Mouse (Mus musculus): ENCODE measurements around the gene Ranbp17. TPM values are rescaled to one million over a fixed set of nuclear protein-coding genes. Genes with fewer than 3 reads are reported as not detected.

The Ranbp17 gene
- polyA plus RNA-seq, 1 experiment from 2014 or later = 9.0 TPM

DNA sequence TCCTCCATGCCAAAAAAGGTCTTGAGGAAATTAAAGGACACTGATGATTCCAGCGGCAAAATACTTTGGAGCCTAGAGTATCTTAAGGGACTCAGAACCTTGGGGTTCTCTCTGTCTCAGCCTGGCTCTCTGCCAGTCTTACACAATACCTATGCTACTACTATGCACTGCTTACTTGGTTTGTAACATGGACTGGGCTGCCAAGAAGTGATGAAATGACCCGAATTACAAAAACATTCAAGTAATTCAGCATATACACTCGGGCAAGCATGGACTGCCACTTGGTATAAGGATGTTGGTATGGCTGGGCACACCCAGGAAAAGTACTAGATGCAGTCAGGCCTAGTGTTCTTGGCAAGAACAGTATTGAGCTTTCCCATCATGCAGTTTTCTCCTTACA lies 114.8 kb downstream of the Ranbp17 start:
- Histone ChIP-seq H3K27me3 (no peaks in the 10 kb centered on the region), H3K9ac (replicated peaks) (no peak overlapping the region), H3K4me2 (replicated peaks) (no peak overlapping the region), H3K9me3 (no peaks in the 10 kb centered on the region), H3K4me1 (replicated peaks) (no peaks in the 10 kb centered on the region), H3K4me3 (replicated peaks) (no peak overlapping the region), H3K36me3 (no peaks in the 10 kb centered on the region), H3K27ac (no peak overlapping the region)
- no peak for ATAC-seq
- WGBS = 87% methylated on average over 3 of the region's 3 CpGs

DNA sequence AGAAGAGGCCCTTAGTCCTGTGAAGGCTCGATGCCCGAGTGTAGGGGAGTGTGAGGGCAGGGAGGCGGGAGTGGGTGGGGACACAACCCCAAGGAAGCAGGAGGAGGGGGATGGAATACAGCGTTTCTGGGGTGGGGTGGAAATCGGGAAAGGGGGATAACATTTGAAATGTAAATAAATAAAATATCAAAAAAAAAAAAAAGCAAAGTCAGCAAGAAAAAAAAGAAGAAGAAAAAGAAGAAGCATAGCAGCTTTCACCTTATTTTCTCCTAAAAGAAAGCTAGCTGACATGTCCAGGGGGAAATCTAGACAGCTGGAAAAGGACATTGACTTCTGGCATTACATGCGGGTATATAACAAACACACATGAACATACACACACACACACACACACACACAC lies 117.3 kb downstream of the Ranbp17 start:
- ATAC-seq = no peak
- no peak overlapping the region for H3K4me3 ChIP-seq (replicated peaks)
- H3K4me2 ChIP-seq (replicated peaks) = no peak overlapping the region
- H3K27me3 ChIP-seq = no peaks in the 10 kb centered on the region
- H3K27ac ChIP-seq = no peak overlapping the region
- no peaks in the 10 kb centered on the region for H3K36me3 ChIP-seq
- H3K4me1 ChIP-seq (replicated peaks) = no peaks in the 10 kb centered on the region
- no peak overlapping the region for H3K9ac ChIP-seq (replicated peaks)
- whole genome bisulfite sequencing = 91% methylated on average over 6 of the region's 6 CpGs
- no peaks in the 10 kb centered on the region for H3K9me3 ChIP-seq

DNA sequence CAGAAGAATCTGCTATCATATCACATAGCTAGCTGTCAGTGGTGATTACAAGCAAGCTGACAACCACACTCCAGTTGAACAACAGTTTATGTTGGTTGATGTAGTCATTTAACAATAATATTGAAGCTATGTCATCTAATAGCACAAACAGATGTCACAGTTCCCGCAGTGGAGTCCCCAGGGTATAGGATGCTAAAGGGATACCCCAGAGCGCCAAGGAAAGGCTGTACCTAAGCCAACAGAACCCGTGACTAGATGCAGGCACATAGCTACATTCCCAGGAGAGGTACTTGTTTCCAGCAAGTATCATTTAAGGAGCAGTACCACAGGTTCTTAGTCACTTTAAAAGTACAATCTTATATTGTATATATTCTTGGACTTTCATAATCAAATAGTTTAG lies 119.5 kb downstream of the Ranbp17 start:
- WGBS = 77% methylated on average over 3 of the region's 3 CpGs
- H3K4me1 ChIP-seq (replicated peaks) = no peaks in the 10 kb centered on the region
- no peak for ATAC-seq
- no peaks in the 10 kb centered on the region for H3K36me3 ChIP-seq
- H3K9ac ChIP-seq (replicated peaks) = no peak overlapping the region
- no peak overlapping the region for H3K4me2 ChIP-seq (replicated peaks)
- no peak overlapping the region for H3K4me3 ChIP-seq (replicated peaks)
- H3K9me3 ChIP-seq = no peaks in the 10 kb centered on the region
- H3K27ac ChIP-seq = no peak overlapping the region
- no peaks in the 10 kb centered on the region for H3K27me3 ChIP-seq

DNA sequence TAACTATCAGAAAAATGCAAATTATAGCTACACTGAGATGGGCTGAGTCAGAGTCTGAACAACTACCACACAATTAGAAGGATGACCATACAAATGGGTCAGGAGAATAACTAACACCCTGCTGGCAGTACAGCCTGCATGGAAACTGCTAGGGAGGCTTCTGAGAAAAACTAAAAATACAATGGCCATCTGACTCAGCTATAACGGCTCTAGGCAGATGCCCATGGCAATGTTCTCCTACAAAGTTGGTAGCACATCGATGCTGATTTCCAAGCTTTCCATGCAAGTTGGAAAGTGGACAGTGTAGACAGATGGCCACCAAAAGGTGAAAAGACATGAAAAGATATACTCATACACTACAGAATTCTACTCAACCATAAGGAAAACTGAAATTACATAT lies 124.9 kb downstream of the Ranbp17 start:
- Histone ChIP-seq H3K27ac (no peak overlapping the region), H3K36me3 (no peaks in the 10 kb centered on the region), H3K9ac (replicated peaks) (no peak overlapping the region), H3K4me3 (replicated peaks) (no peak overlapping the region), H3K4me2 (replicated peaks) (no peak overlapping the region), H3K4me1 (replicated peaks) (no peaks in the 10 kb centered on the region), H3K27me3 (no peaks in the 10 kb centered on the region), H3K9me3 (no peaks in the 10 kb centered on the region)
- no peak for ATAC-seq
- WGBS = 94% methylated on average over 2 of the region's 2 CpGs

DNA sequence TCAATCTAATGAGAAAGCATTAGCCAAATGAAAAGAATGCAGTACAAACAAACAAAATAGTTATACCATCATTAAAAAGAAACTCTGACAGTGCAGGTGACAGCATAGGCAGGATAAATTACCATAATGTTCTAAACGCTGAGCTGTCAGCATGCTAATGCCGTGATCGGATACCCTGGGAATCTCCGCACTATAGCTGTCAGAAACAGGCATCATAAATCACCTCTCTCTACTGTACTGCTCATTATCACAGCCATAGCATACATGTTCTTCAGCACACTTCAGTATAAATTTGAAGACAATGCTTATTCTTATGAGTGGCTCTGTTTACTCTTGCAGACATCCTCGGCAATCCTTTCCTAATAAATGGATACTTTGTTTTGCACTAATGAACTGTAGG lies 151.7 kb downstream of the Ranbp17 start:
- Histone ChIP-seq H3K27me3 (no peaks in the 10 kb centered on the region), H3K4me1 (replicated peaks) (no peaks in the 10 kb centered on the region), H3K4me3 (replicated peaks) (no peak overlapping the region), H3K9me3 (no peaks in the 10 kb centered on the region), H3K36me3 (no peaks in the 10 kb centered on the region), H3K4me2 (replicated peaks) (no peak overlapping the region), H3K9ac (replicated peaks) (no peak overlapping the region), H3K27ac (no peak overlapping the region)
- peak; percentile 73 for ATAC-seq
- 50% methylated on average over 5 of the region's 5 CpGs for WGBS

DNA sequence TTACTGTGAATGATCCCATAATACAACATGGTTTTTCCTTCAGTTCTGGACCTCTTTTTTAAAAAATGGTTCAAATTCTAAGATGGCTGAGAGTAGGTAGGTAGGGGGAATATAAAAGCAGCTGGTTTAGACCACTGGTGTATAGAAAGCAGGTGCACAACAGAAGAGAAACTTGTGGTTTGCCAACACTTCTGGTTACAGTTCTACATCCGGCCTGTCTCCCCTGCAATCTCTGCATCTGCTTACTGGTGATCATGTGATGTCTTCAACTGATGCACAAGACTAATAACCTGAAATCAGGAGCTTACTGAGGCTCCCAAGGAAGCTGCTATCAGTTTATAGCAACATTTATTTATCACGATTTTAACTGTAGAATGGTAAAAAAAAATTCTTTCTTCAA lies 164.3 kb downstream of the Ranbp17 start:
- Histone ChIP-seq H3K36me3 (no peaks in the 10 kb centered on the region), H3K4me2 (replicated peaks) (no peak overlapping the region), H3K9me3 (no peaks in the 10 kb centered on the region), H3K9ac (replicated peaks) (no peak overlapping the region), H3K27ac (no peak overlapping the region), H3K4me1 (replicated peaks) (no peaks in the 10 kb centered on the region), H3K27me3 (no peaks in the 10 kb centered on the region), H3K4me3 (replicated peaks) (no peak overlapping the region)
- 91% methylated on average over 2 of the region's 2 CpGs for WGBS
- no peak for ATAC-seq

DNA sequence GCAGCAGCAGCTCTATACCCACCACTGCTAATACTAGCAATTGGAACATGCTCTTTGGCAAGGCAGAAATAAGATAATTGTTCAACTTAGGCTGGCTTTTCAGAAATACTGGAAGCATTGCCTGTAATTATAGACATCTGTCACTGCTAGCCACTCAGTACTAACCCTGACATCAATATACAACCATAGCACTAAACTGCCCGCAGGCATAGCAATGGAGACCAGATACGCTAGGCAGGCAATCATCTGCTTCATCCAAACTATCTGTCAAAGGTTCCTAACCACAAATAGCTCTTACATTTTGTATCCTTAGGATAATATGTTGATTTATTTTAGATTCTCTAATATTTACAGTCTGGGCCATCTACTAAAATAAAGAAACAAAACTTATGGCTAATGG lies 171.5 kb downstream of the Ranbp17 start:
- H3K4me1 ChIP-seq (replicated peaks) = no peaks in the 10 kb centered on the region
- H3K9ac ChIP-seq (replicated peaks) = no peak overlapping the region
- H3K27ac ChIP-seq = no peak overlapping the region
- no peak overlapping the region for H3K4me2 ChIP-seq (replicated peaks)
- no peaks in the 10 kb centered on the region for H3K27me3 ChIP-seq
- no peak overlapping the region for H3K4me3 ChIP-seq (replicated peaks)
- ATAC-seq = no peak
- H3K36me3 ChIP-seq = no peaks in the 10 kb centered on the region
- H3K9me3 ChIP-seq = no peaks in the 10 kb centered on the region
- 90% methylated on average over 2 of the region's 2 CpGs for WGBS

DNA sequence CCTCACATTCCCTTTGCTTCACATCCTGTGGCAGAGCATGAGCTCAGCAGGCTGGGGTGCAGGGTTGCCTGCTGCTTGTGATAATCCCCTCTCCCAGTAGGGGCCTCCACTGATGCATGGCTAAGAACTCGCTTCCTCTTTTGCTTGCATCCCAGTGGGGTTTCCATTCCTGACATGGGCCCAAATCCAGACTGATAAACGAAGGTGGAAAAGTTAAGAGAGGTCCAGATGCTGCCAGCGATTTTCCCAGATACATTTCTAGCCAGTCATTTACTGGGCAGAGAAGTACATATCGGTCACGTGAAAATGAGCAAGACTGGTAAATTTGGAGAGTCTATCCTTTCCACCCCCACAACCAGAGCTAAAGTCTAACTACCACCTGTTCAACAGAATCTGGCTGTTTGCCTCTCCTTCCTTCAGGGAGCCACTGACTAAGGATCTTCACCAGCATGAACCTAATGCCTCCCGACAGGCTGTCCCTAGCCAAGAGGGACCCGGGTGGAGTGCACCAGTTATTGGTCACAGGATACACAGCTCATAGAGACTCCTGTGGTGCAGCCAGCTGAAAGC lies 176.9 kb downstream of the Ranbp17 start:
- 18% methylated on average over 7 of the region's 7 CpGs for WGBS
- Histone ChIP-seq H3K36me3 (no peaks in the 10 kb centered on the region), H3K4me2 (replicated peaks) (no peak overlapping the region), H3K4me3 (replicated peaks) (no peak overlapping the region), H3K27ac (no peak overlapping the region), H3K9ac (replicated peaks) (no peak overlapping the region), H3K4me1 (replicated peaks) (peaks cover 12% of the 10 kb centered on the region; the same call in 1 of the 2 replicates), H3K27me3 (0 out of 2 replicates have a peak, but pooled peaks cover 2% of the 10 kb centered on the region), H3K9me3 (no peaks in the 10 kb centered on the region)
- ATAC-seq = peak; percentile 80

DNA sequence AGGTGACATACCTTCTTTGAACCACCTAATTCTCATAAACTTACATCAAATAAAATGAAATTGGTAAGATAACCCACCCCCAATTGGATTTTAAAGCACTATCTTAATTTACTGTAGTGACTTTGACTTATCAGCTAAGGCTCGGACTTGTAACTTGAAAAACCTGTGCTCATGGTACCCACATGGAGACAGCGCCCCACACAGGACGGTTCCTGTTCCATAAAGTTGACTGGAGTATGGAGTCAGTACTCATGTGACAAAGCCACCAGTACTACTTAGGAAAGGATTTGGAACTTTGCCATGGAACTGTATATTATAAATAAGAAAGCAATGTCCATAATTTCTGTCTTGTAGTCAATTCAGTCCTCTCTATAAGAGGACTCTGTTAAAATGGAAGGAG lies 177.9 kb downstream of the Ranbp17 start:
- Histone ChIP-seq H3K27me3 (0 out of 2 replicates have a peak, but pooled peaks cover 2% of the 10 kb centered on the region), H3K36me3 (no peaks in the 10 kb centered on the region), H3K4me2 (replicated peaks) (no peak overlapping the region), H3K27ac (no peak overlapping the region), H3K4me1 (replicated peaks) (peaks cover 12% of the 10 kb centered on the region; the same call in 1 of the 2 replicates), H3K9me3 (no peaks in the 10 kb centered on the region), H3K9ac (replicated peaks) (no peak overlapping the region), H3K4me3 (replicated peaks) (no peak overlapping the region)
- 87% methylated on average over 3 of the region's 3 CpGs for WGBS
- no peak for ATAC-seq

DNA sequence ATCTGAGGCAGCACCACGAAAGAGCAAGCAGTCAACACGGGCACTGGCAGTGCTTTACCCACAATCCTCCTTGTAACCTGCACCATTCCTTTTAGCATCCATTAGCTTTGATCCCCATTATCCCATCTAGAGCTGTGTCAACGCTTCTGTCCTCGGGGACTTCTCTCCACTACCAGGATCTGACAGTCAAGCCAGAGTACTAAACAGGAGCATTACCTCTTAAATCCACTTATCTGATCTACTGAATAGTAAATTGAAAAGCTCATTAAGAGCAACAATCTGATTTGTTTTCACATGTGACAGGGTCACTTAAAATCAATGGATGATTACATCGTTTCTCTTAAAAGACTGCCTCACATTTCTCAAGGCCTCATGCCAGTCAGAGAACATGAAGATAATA lies 181.4 kb downstream of the Ranbp17 start:
- no peak overlapping the region for H3K4me2 ChIP-seq (replicated peaks)
- H3K27me3 ChIP-seq = 0 out of 2 replicates have a peak, but pooled peaks cover 2% of the 10 kb centered on the region
- 16% methylated on average over 5 of the region's 5 CpGs for WGBS
- H3K4me1 ChIP-seq (replicated peaks) = peaks cover 12% of the 10 kb centered on the region; the same call in 1 of the 2 replicates
- no peak overlapping the region for H3K4me3 ChIP-seq (replicated peaks)
- H3K9me3 ChIP-seq = no peaks in the 10 kb centered on the region
- no peak overlapping the region for H3K9ac ChIP-seq (replicated peaks)
- no peaks in the 10 kb centered on the region for H3K36me3 ChIP-seq
- ATAC-seq = peak; percentile 67; the same call in 1 of the 2 replicates
- H3K27ac ChIP-seq = no peak overlapping the region

DNA sequence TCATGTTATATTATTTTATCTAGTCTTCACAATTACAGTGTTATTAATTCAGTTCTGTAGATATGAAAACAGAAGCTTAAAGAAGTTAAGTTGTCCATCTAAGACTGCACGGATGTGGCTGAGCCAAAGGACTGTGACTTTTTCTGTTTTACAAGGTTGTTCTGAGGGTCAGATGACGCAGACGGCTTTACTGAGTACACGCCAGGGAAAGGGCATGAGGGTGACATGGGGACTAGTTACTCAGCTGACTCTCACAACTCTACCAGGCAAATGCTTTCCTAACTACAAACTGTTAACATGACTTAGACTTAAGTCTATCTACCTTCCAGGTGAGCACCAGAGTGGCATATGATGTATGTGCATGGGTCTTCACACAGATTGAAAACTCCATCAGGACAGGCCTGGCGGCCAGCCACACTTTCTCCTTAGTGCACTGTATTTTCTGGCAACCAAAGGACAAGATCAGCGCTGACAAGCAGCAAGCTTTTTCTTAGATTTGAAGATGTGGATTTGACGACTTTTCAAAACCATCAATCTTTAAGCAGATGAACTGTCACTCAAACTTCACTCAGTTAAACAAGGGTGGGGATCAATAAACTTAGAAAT lies 194.4 kb downstream of the Ranbp17 start:
- Histone ChIP-seq H3K4me2 (replicated peaks) (no peak overlapping the region), H3K27ac (no peak overlapping the region), H3K9me3 (no peaks in the 10 kb centered on the region), H3K9ac (replicated peaks) (no peak overlapping the region), H3K36me3 (no peaks in the 10 kb centered on the region), H3K27me3 (no peaks in the 10 kb centered on the region), H3K4me1 (replicated peaks) (no peaks in the 10 kb centered on the region), H3K4me3 (replicated peaks) (no peak overlapping the region)
- 91% methylated on average over 7 of the region's 7 CpGs for WGBS
- ATAC-seq = no peak

DNA sequence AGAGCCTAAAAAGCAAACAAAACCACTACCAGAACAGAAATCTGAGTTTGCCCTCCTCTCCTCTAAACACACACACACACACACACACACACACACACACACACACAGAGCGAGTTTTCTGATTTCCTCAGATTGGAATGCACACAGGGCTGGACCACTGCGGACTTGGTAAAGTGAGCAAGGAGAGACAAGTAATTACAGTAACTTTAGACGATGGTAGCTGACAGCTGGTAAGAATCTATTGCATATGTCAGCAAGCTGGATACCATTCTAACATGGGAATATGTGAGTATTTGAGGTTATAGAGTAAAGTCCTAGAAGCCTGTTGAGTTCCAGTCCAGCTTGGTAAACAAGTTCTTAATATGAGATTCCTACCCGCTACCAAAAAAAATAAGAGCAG lies 204.0 kb downstream of the Ranbp17 start:
- no peak overlapping the region for H3K4me2 ChIP-seq (replicated peaks)
- no peaks in the 10 kb centered on the region for H3K9me3 ChIP-seq
- 82% methylated on average over 4 of the region's 4 CpGs for WGBS
- no peak overlapping the region for H3K27ac ChIP-seq
- no peak for ATAC-seq
- no peak overlapping the region for H3K9ac ChIP-seq (replicated peaks)
- no peaks in the 10 kb centered on the region for H3K4me1 ChIP-seq (replicated peaks)
- no peaks in the 10 kb centered on the region for H3K27me3 ChIP-seq
- no peak overlapping the region for H3K4me3 ChIP-seq (replicated peaks)
- H3K36me3 ChIP-seq = no peaks in the 10 kb centered on the region

DNA sequence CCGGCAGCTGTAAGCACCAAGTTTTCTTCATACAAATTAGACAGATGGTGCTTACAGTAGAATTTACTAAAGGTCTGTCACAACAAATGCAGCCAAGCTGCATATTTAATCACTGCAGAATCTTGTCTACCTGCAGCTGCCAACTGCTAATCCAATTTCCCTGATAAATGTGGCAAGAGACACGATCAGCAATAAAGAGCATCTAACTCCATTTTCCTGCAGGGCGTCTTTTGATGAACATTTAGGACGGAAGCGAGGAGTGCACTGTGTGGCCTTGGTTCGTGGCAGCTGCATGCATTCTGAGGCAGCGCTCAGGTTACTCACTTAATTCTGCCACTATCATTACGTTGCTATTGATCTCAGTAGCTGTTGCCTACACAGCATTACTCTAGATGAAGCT lies 212.7 kb downstream of the Ranbp17 start:
- peaks cover 15% of the 10 kb centered on the region for H3K4me1 ChIP-seq (replicated peaks)
- H3K36me3 ChIP-seq = no peaks in the 10 kb centered on the region
- no peaks in the 10 kb centered on the region for H3K9me3 ChIP-seq
- H3K9ac ChIP-seq (replicated peaks) = 0 out of 2 replicates have a peak overlapping the region, but pooled peaks have one; percentile 44
- no peaks in the 10 kb centered on the region for H3K27me3 ChIP-seq
- H3K27ac ChIP-seq = no peak overlapping the region
- H3K4me2 ChIP-seq (replicated peaks) = no peak overlapping the region
- no peak overlapping the region for H3K4me3 ChIP-seq (replicated peaks)
- WGBS = 41% methylated on average over 8 of the region's 8 CpGs
- ATAC-seq = no peak
